Comparison of ENCODE assay signal across 1 mouse cellular context in the genomic region with DNA sequence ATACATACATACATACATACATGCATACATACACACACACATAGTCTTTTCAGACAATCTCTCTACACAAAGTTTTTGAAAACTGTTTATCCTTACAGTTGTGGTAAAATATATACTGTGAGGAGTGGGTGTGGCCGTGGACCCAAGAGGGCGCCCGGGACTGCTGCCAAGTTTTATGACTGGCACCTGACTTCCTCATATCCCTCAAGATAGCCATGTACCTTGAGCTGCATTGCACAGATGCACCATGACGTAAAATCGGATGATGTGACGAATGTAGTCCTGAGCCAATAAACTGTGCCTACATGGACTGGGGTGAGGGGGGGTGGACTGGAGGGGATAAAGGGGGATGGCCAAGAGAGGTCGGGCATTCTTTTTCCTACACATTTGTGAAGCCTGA. TPM values are rescaled to one million over a fixed set of nuclear protein-coding genes. Genes with fewer than 3 reads are reported as not detected.
"Had no signal": no experiment of that assay in that cellular context is flagged by ENCODE, and none has a peak within 500 bp of the region (broad histone marks: within the 10 kb centered on the region; RNA-seq: fewer than 3 reads in every experiment).

No protein-coding gene starts in this region.

RNA-seq across cellular contexts. Expression of gene C5ar2, which starts 22.6 kb away (rescaled TPM):
- polyA plus RNA-seq: midbrain, embryonic 15.5 days had no signal
